Mouse (Mus musculus) embryonic facial prominence, embryonic 12.5 days (tissue): ENCODE data around the gene C1s1. TPM values are rescaled to one million over a fixed set of nuclear protein-coding genes. Genes with fewer than 3 reads are reported as not detected.
"Not testable (repeated sequence)": the region's sequence is repeated elsewhere in the genome, so short reads cannot be mapped to it uniquely, and the experiment has no call there.

Experiments used
- ATAC-seq: fragments of 200-750 bp; cut with Nextera tagmentation; 2 replicates; pipeline ENCODE4 v1.8.0; 2017; ENCODE audit not compliant: insufficient number of reproducible peaks, insufficient read depth, low FRiP score, low TSS enrichment
- H3K27ac ChIP-seq: fragments of 300-500 bp; sonication (generic); 2 replicates; pipeline ENCODE4 v1.5.1; 2016; ENCODE audit warnings: mild to moderate bottlenecking
- H3K27me3 ChIP-seq: fragments of 300-500 bp; sonication (generic); 2 replicates; pipeline ENCODE4 v1.6.1; 2016; ENCODE audit warnings: mild to moderate bottlenecking, moderate library complexity
- H3K36me3 ChIP-seq: fragments of 300-500 bp; sonication (generic); 2 replicates; pipeline ENCODE4 v1.6.1; 2016; ENCODE audit warnings: mild to moderate bottlenecking
- H3K4me1 ChIP-seq: fragments of 300-500 bp; sonication (generic); 2 replicates; pipeline ENCODE4 v1.6.1; 2016
- H3K4me2 ChIP-seq: fragments of 300-500 bp; sonication (generic); replicated peaks from 2 replicates; pipeline ENCODE4 v1.6.1; 2016; ENCODE audit warnings: mild to moderate bottlenecking, moderate library complexity
- H3K4me3 ChIP-seq: fragments of 300-500 bp; sonication (generic); 2 replicates; pipeline ENCODE4 v1.5.1; 2016; ENCODE audit warnings: mild to moderate bottlenecking
- H3K9ac ChIP-seq: fragments of 300-500 bp; sonication (generic); 2 replicates; pipeline ENCODE4 v1.6.1; 2016; ENCODE audit warnings: mild to moderate bottlenecking, moderate library complexity
- H3K9me3 ChIP-seq: fragments of 300-500 bp; sonication (generic); 2 replicates; pipeline ENCODE4 v1.6.1; 2016; ENCODE audit warnings: mild to moderate bottlenecking, moderate library complexity
- WGBS: fragments of 180-500 bp; shearing (Covaris S2); methylation state at CpG from one replicate; pipeline ENCODE4 v1.1.7; 2016; 5-methylcytosine and 5-hydroxymethylcytosine counted together
- polyA plus RNA-seq: library from polyadenylated mRNA; unstranded; fragments of >200 nt; fragmentation: Nextera tagmentation; extraction: Ambion mirVana; gene quantifications from 2 replicates; pipeline ENCODE4 v1.2.1, GENCODE M21; 2016

Gene C1s1
- 1.1 and 1.4 TPM in 2 replicates for polyA plus RNA-seq

DNA sequence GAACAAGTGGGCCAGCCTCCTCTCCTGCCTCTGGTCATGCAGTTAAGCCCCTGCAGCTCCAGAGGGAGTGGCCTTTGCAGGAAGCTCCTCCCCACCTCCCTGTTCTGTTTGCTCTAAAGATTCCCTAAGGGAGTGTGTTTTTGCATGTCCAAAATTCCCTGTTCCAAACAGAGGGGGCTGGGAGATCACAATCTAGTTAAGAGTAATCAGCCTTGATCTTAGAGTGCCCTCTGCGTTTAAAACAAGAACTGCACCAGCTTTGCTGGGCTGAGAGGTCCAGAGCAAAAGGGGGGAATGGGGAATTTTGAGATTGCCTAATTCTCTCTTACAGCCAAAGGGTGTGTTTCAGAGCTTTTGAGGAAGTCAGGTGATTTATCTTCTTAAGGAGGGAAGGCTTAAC lies at the start of gene C1s1:
Gene C1s1 (minus strand): TSS at position 76 of the 400 bp plus-strand sequence.
- H3K9me3 ChIP-seq, H3K9ac ChIP-seq, H3K27me3 ChIP-seq, H3K36me3 ChIP-seq, H3K4me1 ChIP-seq, H3K4me3 ChIP-seq, H3K27ac ChIP-seq, H3K4me2 ChIP-seq: not testable (repeated sequence)
- ATAC-seq = 0 out of 2 replicates have a peak, but pooled peaks have one; percentile 35
- 6% methylated on average over 1 of the region's 1 CpGs for whole genome bisulfite sequencing

DNA sequence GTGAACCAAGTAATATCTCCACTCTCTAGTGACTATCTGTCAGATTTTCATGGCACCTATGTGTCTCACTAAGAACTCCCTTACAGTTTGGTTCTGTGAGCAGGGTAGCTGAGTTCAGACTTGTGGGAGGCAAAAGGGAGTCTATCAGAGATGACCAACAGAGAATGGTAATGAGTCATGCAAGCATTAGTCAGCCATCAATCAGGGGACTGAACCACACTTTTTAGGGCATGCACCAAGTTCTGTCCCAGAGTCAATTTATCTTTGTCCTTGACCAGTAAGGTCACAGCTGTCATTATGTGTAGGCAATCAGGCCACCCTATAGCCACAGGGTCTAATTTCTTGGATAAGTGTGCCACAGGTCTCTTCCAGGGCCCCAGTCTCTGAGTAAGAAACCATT lies 46.6 kb upstream of the C1s1 start:
- no peak for ATAC-seq
- Histone ChIP-seq H3K4me1 (no peaks in the 10 kb centered on the region), H3K9me3 (no peaks in the 10 kb centered on the region), H3K4me3 (no peak overlapping the region), H3K9ac (no peak overlapping the region), H3K27me3 (no peaks in the 10 kb centered on the region), H3K4me2 (no peak overlapping the region), H3K27ac (no peak overlapping the region), H3K36me3 (no peaks in the 10 kb centered on the region)

DNA sequence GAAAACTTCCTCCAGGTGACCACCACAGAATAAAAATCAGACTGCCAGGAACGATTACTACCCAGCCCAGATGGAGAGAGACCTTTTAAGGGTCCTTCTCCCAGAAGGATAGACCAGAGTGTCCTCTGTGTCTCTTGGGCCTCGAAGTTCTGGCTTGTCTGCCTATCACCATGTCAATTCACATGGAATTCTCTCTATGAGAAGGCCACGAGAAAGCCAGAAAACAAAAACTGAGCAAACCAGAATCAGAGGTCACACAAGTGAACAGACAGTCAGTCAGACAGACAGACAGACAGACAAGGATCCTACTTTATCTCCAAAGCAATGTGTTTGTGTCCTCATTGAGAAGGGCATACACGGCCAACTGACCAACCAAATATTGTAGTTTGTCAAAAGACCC lies 44.1 kb upstream of the C1s1 start:
- H3K9ac ChIP-seq = no peak overlapping the region
- ATAC-seq = no peak
- H3K27me3 ChIP-seq = no peaks in the 10 kb centered on the region
- no peaks in the 10 kb centered on the region for H3K9me3 ChIP-seq
- 80% methylated on average over 4 of the region's 4 CpGs for WGBS
- H3K4me1 ChIP-seq = no peaks in the 10 kb centered on the region
- no peaks in the 10 kb centered on the region for H3K36me3 ChIP-seq
- no peak overlapping the region for H3K4me2 ChIP-seq
- H3K4me3 ChIP-seq = no peak overlapping the region
- no peak overlapping the region for H3K27ac ChIP-seq

DNA sequence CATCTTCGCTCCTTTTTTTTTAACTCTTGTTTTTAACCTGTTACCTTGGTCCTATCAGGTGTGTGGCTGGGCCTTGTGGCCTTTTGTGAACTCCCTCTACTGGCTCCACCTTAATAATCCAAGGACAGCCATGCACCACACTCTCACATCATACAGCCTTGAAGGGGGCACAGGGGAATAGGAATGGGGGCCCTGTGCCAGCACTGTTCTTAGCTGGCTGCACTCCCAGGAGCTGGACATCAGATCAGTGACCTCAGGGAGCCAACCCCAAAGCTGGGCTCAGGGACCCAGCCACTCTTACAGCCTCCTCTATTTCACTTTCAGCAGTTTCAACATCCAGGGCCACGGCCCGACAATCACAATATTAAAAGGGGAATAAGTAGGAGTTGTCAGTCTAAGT lies 43.6 kb upstream of the C1s1 start:
- no peak overlapping the region for H3K27ac ChIP-seq
- no peaks in the 10 kb centered on the region for H3K36me3 ChIP-seq
- WGBS = 86% methylated on average over 3 of the region's 3 CpGs
- no peaks in the 10 kb centered on the region for H3K9me3 ChIP-seq
- no peaks in the 10 kb centered on the region for H3K4me1 ChIP-seq
- no peak overlapping the region for H3K9ac ChIP-seq
- H3K4me2 ChIP-seq = no peak overlapping the region
- no peak for ATAC-seq
- no peak overlapping the region for H3K4me3 ChIP-seq
- H3K27me3 ChIP-seq = no peaks in the 10 kb centered on the region

DNA sequence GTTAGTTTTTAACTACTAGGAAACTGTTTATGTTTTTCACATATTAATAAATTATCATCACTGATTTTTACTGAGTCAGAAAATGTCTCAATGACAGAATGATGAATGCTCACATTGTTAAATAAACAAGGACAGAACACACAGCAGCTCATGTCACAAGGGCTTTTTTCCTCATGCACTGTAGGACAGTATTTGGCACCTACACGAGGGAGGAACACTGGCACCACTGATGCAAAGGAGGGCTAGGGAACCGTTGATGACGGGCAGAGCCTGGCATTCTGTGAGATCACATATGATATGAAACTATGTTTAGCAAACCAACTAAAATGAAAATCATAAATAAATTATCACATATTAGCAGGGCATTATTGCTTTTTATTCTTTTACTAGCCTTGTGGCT lies 42.8 kb upstream of the C1s1 start:
- Histone ChIP-seq H3K4me1 (no peaks in the 10 kb centered on the region), H3K9me3 (no peaks in the 10 kb centered on the region), H3K27me3 (no peaks in the 10 kb centered on the region), H3K4me3 (no peak overlapping the region), H3K27ac (no peak overlapping the region), H3K9ac (no peak overlapping the region), H3K36me3 (no peaks in the 10 kb centered on the region), H3K4me2 (no peak overlapping the region)
- ATAC-seq = no peak
- 84% methylated on average over 3 of the region's 3 CpGs for WGBS

DNA sequence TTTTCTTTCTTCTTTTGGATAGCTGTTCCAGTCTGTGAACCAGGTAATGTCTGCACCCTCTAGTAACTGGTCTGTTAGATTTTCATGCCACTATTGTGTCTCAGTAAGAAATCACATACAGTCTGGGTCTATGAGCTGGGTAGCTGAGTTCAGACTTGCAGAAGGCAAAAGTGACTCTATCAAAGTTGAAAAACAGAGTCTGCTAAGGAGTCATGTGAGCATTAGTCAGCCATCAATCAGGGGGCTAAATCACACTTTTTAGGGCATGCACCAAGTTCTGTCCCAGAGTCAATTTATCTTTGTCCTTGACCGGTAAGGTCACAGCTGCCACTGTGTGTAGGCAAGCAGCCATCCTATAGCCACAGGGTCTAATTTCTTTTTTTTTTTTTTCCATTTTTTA lies 40.1 kb upstream of the C1s1 start:
- WGBS = 96% methylated on average over 1 of the region's 1 CpGs
- H3K4me3 ChIP-seq = no peak overlapping the region
- no peaks in the 10 kb centered on the region for H3K27me3 ChIP-seq
- no peaks in the 10 kb centered on the region for H3K36me3 ChIP-seq
- H3K4me1 ChIP-seq = no peaks in the 10 kb centered on the region
- no peak overlapping the region for H3K9ac ChIP-seq
- H3K9me3 ChIP-seq = no peaks in the 10 kb centered on the region
- no peak for ATAC-seq
- no peak overlapping the region for H3K4me2 ChIP-seq
- H3K27ac ChIP-seq = no peak overlapping the region

DNA sequence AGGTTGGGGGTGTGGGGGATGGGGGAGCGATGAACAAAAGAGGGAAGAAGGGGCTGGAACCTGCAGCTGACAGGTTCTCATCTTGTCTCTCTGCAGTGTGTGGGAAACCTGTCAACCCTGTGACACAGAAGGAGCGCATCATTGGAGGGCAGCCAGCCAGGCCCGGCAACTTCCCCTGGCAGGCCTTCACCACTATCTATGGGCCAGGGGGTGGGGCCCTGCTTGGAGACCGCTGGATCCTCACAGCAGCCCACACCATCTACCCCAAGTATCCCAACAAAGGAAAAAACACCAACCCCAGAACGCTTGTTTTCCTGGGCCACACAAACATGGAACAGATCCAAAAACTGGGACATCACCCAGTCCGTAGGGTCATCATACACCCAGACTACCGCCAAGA lies 38.0 kb upstream of the C1s1 start:
- WGBS = 88% methylated on average over 6 of the region's 7 CpGs
- not testable (repeated sequence) for H3K27me3 ChIP-seq, ATAC-seq, H3K36me3 ChIP-seq, H3K9ac ChIP-seq, H3K4me2 ChIP-seq, H3K4me1 ChIP-seq, H3K9me3 ChIP-seq, H3K4me3 ChIP-seq, H3K27ac ChIP-seq

DNA sequence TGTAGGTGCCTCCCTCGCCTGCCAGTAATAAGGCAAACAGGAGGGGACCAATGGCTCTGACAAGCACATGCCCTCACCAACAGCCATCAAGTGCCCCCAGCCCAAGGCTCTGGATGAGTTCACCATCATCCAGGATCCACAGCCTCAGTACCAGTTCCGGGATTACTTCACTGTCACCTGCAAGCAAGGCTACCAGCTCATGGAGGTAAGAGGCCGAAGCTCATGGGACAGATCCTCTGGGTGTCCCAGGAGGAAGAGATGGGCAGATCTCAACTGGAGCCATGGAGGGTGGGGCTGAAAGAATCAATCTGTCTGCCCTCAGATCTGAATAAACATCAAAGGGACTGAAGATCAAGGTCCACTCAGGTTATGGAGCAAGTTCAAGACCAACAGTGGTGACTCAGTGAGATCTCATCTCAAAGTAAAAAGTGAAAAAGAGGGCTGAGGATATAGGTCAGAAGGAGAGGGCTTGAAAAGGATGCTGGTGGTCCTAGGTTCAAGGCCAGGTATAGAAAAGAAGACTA lies 33.1 kb upstream of the C1s1 start:
- ATAC-seq, H3K36me3 ChIP-seq, H3K27me3 ChIP-seq, H3K9me3 ChIP-seq, H3K4me3 ChIP-seq, H3K27ac ChIP-seq, H3K4me2 ChIP-seq, H3K9ac ChIP-seq, H3K4me1 ChIP-seq: not testable (repeated sequence)
- WGBS = 85% methylated on average over 3 of the region's 3 CpGs

DNA sequence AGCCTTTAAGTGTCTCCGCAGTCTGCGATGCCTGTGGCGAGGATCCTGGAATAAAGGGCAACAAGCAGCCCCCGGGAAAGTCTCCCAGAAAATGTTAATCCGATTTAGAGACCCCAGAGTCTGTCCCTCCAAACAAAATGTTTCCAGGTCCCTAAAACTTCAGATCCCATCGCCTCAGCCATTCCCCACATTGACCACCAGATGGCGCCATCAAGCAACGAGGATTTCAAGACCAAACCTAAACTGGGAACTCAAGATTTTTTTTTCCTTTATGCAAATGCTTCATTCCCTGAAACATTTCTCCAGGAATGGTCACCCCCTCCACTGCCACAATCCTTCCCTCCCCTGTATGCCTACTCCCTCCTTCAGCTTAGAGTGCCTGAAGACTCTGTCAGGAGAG lies 27.9 kb upstream of the C1s1 start, which contains the start of gene C1rb:
Gene C1rb (plus strand): TSS at position 269 of the 400 bp plus-strand sequence.
- no peaks in the 10 kb centered on the region for H3K4me1 ChIP-seq
- H3K4me2 ChIP-seq = no peak within 1 kb of the TSS
- H3K27ac ChIP-seq = no peak within 1 kb of the TSS
- no peak for ATAC-seq
- no peak within 1 kb of the TSS for H3K9ac ChIP-seq
- H3K27me3 ChIP-seq = no peaks in the 10 kb centered on the region
- H3K9me3 ChIP-seq = no peaks in the 10 kb centered on the region
- no peak within 1 kb of the TSS for H3K4me3 ChIP-seq
- 2% methylated on average over 8 of the region's 8 CpGs for WGBS
- H3K36me3 ChIP-seq = no peaks in the 10 kb centered on the region

DNA sequence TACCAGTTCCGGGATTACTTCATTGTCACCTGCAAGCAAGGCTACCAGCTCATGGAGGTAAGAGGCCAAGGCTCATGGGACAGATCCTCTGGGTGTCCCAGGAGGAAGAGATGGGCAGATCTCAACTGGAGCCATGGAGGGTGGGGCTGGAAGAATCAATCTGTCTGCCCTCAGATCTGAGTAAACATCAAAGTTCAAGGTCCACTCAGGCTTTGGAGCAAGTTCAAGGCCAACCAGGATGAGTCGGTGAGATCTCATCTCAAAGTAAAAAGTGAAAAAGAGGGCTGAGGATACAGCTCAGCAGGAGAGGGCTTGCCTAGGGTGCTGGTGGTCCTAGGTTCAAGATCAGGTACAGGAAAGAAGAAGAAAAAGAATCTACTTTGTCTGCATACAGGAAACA lies 19.5 kb upstream of the C1s1 start:
- not testable (repeated sequence) for ATAC-seq, H3K9me3 ChIP-seq
- WGBS = 92% methylated on average over 2 of the region's 2 CpGs

DNA sequence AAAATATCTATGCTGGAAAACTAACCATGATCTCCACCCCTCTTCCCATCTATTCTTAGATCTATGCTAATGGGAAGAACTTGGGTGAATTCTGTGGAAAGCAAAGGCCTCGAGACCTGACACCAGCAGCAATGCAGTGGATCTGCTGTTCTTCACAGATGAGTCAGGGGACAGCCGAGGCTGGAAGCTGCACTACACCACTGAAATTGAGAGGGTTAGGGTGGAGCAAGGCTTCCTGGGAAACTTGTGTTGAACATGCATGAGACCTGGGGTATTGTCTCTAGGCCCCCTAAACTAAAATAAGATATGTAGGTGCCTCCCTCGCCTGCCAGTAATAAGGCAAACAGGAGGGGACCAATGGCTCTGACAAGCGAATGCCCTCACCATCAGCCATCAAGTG lies 19.0 kb upstream of the C1s1 start:
- ATAC-seq = not testable (repeated sequence)

More for the DNA sequence above, 19.5 kb upstream of the C1s1 start:
- not testable (repeated sequence) for H3K27ac ChIP-seq, H3K9ac ChIP-seq, H3K4me2 ChIP-seq, H3K36me3 ChIP-seq, H3K4me3 ChIP-seq, H3K27me3 ChIP-seq, H3K4me1 ChIP-seq

DNA sequence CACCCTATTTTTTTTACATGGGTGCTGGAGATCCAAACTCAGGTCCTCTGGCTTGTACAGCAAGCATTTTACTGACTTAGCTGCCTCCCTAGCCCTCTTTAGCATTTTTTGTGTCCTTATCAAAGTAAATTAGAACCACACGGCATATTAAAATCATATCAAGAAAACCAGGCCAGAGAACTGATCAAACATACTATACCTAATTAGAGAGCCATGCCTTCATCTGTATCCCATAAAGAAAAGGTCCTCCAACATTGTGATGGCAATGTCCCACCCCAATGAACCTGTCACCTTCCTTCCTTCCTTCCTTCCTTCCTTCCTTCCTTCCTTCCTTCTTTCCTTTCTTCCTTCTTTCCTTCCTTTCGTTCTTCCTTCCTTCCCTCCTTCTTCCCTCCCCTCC lies 13.8 kb upstream of the C1s1 start:
- 71% methylated on average over 2 of the region's 2 CpGs for WGBS
- not testable (repeated sequence) for H3K9ac ChIP-seq, H3K36me3 ChIP-seq, ATAC-seq, H3K27ac ChIP-seq, H3K4me2 ChIP-seq, H3K4me3 ChIP-seq, H3K4me1 ChIP-seq, H3K9me3 ChIP-seq, H3K27me3 ChIP-seq

More for the DNA sequence above, 19.0 kb upstream of the C1s1 start:
- H3K27me3 ChIP-seq, H3K9ac ChIP-seq, H3K27ac ChIP-seq, H3K4me1 ChIP-seq, H3K4me2 ChIP-seq, H3K36me3 ChIP-seq, H3K4me3 ChIP-seq, H3K9me3 ChIP-seq: not testable (repeated sequence)
- 85% methylated on average over 4 of the region's 4 CpGs for WGBS

DNA sequence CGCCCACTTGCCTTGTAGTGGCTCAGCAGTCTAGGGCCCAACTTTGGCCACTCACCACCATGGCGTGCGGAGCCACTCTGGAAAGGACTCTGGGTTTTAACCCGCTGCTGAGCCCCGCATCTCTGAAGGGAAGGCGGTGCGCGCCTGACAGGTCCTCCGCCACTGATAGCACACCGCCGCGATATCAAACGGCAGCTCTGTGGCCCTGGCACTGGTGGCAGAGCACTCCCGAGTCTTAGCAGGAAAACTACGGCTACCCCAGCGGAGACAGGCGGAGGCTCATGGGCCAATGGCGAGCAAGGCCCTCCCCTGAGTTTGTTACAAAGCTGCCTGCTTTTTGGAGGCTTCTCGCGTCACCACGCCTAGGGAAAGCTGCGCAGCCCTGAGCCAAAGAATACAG lies 10.6 kb upstream of the C1s1 start:
- Histone ChIP-seq H3K4me2 (no peak overlapping the region), H3K4me3 (no peak overlapping the region), H3K9me3 (peaks cover 13% of the 10 kb centered on the region; the same call in 1 of the 2 replicates), H3K4me1 (no peaks in the 10 kb centered on the region), H3K36me3 (no peaks in the 10 kb centered on the region), H3K27ac (no peak overlapping the region), H3K9ac (no peak overlapping the region), H3K27me3 (no peaks in the 10 kb centered on the region)
- ATAC-seq = no peak
- WGBS = 71% methylated on average over 22 of the region's 22 CpGs
